In the genomic region with DNA sequence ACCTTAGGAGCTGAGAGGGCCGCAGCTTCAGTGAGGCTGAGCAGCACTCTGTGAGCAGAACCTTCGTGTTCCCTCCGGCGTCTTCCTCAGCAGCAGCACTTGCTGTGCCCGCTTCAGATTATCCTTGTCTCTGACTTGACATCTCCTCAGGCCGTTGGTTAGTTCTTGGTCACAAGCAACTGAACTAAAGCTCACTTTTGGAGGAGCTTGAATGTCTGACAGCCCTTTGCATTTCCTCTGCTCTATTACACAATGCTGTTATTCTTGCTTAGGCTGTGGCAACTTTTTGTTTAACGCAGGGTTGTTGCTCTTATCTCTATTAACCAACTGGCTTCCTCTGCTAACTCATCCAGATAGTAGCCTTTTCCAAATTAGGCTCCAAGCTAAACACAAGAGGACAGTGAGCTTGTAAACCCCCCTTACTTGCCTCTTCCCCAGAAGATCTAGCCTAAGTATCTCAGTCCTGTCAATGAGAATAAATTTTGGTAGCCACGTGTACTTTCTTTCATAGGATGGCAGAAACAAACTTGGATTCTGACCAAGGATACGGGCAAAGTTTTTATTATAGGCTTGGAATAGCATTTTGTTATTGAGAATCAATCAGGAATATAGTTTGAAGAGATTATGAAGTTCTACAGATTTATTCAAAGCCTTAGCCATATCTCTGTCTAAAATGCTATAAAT, we compare ENCODE assay signal across 15 mouse cellular contexts. TPM values are rescaled to one million over a fixed set of nuclear protein-coding genes. Genes with fewer than 3 reads are reported as not detected.
DNase-seq lines count a peak whose midpoint lies in the region; ATAC-seq lines count a peak whose summit lies in the region.
"Had no signal": no experiment of that assay in that cellular context is flagged by ENCODE, and none has a peak within 500 bp of the region (broad histone marks: within the 10 kb centered on the region; RNA-seq: fewer than 3 reads in every experiment).

No protein-coding gene starts in this region.

- H3K9ac ChIP-seq in heart, embryonic 11.5 days (ENCODE audit: low read depth, low read length), result no peak overlapping the region
- peak overlapping the region; percentile 25; the same call in 1 of the 2 replicates for H3K9ac ChIP-seq in liver, embryonic 12.5 days
- no peak overlapping the region for H3K9ac ChIP-seq in hindbrain, embryonic 14.5 days
- no peak overlapping the region for H3K9ac ChIP-seq in kidney, embryonic 16.5 days (replicated peaks; ENCODE audit: low read length)
- H3K9ac ChIP-seq: limb, embryonic 13.5 days; neural tube, embryonic 12.5 days had no signal

- no peaks in the 10 kb centered on the region for H3K27me3 ChIP-seq in heart, embryonic 11.5 days (ENCODE audit: control insufficient read depth, insufficient read depth, low read length)
- no peaks in the 10 kb centered on the region for H3K27me3 ChIP-seq in liver, embryonic 12.5 days (replicated peaks)
- H3K27me3 ChIP-seq in hindbrain, embryonic 14.5 days (ENCODE audit: control insufficient read depth, insufficient read depth, low read length), result no peaks in the 10 kb centered on the region
- no peaks in the 10 kb centered on the region for H3K27me3 ChIP-seq in kidney, embryonic 16.5 days (ENCODE audit: insufficient read depth, low read length)
- H3K27me3 ChIP-seq: limb, embryonic 13.5 days; neural tube, embryonic 12.5 days had no signal

- WGBS in heart, embryonic 11.5 days (ENCODE audit: insufficient replicate concordance), result 53% methylated on average over 9 of the region's 9 CpGs
- WGBS in liver, embryonic 12.5 days (ENCODE audit: insufficient replicate concordance), result 24% methylated on average over 9 of the region's 9 CpGs
- WGBS in hindbrain, embryonic 14.5 days, result 89% methylated on average over 9 of the region's 9 CpGs
- 85% methylated on average over 9 of the region's 9 CpGs for WGBS in kidney, embryonic 16.5 days

- no peaks in the 10 kb centered on the region for H3K9me3 ChIP-seq in heart, embryonic 11.5 days (replicated peaks; ENCODE audit: control insufficient read depth, low read length)
- no peaks in the 10 kb centered on the region for H3K9me3 ChIP-seq in liver, embryonic 12.5 days (replicated peaks)
- 0 out of 2 replicates have a peak, but pooled peaks cover 4% of the 10 kb centered on the region for H3K9me3 ChIP-seq in hindbrain, embryonic 14.5 days (ENCODE audit: control insufficient read depth, low read length)
- peaks cover 7% of the 10 kb centered on the region; the same call in 1 of the 2 replicates for H3K9me3 ChIP-seq in kidney, embryonic 16.5 days (ENCODE audit: low read length)

- peak overlapping the region; percentile 27 for H3K4me2 ChIP-seq in heart, embryonic 11.5 days
- peak overlapping the region; percentile 56 for H3K4me2 ChIP-seq in liver, embryonic 12.5 days
- no peak overlapping the region for H3K4me2 ChIP-seq in hindbrain, embryonic 14.5 days (replicated peaks)
- no peak overlapping the region for H3K4me2 ChIP-seq in kidney, embryonic 16.5 days (replicated peaks; ENCODE audit: low read depth, low read length)
- H3K4me2 ChIP-seq: limb, embryonic 13.5 days; neural tube, embryonic 12.5 days had no signal

- ATAC-seq in heart, embryonic 11.5 days (replicated peaks; ENCODE audit: insufficient number of reproducible peaks, low FRiP score, low TSS enrichment), result no peak
- ATAC-seq in liver, embryonic 12.5 days, result peak; percentile 87
- ATAC-seq in hindbrain, embryonic 14.5 days (ENCODE audit: low FRiP score), result no peak
- no peak for ATAC-seq in kidney, embryonic 16.5 days (ENCODE audit: low FRiP score, low TSS enrichment)
- ATAC-seq: hindbrain, embryonic 16.5 days had no signal

- intact Hi-C loops in heart, postnatal 14 days (cut with DNase I), result no loop called here
- intact Hi-C loops in gastrocnemius, postnatal 14 days (cut with DNase I; ENCODE audit: low total_unique reads), result no loop called here

- DNase-seq in heart, postnatal 14 days, result no peak
- peak; percentile 28 for DNase-seq in testis, postnatal 10 days (ENCODE audit: low spot score)
- DNase-seq in testis, postnatal 14 days (ENCODE audit: low spot score), result no peak
- no peak for DNase-seq in hindbrain, embryonic 14.5 days (ENCODE audit: low spot score)
- DNase-seq in gastrocnemius, postnatal 14 days, result no peak
- DNase-seq: cerebellum, adult 9-11 months; gastrocnemius, postnatal 36 days; kidney, adult 9 months had no signal

- no peak overlapping the region for H3K4me3 ChIP-seq in heart, embryonic 11.5 days (ENCODE audit: low read depth, low read length)
- H3K4me3 ChIP-seq in liver, embryonic 12.5 days, result peak overlapping the region; percentile 16
- H3K4me3 ChIP-seq in hindbrain, embryonic 14.5 days (replicated peaks; ENCODE audit: low read length), result no peak overlapping the region
- no peak overlapping the region for H3K4me3 ChIP-seq in kidney, embryonic 16.5 days (ENCODE audit: low read length)
- H3K4me3 ChIP-seq: left cerebral cortex, adult 2 months; limb, embryonic 13.5 days; neural tube, embryonic 12.5 days had no signal

- H3K36me3 ChIP-seq in heart, embryonic 11.5 days (ENCODE audit: control insufficient read depth, insufficient read depth, low read length), result peaks cover 17% of the 10 kb centered on the region; the same call in 1 of the 2 replicates
- peaks cover 66% of the 10 kb centered on the region for H3K36me3 ChIP-seq in liver, embryonic 12.5 days
- peaks cover 50% of the 10 kb centered on the region for H3K36me3 ChIP-seq in hindbrain, embryonic 14.5 days (replicated peaks; ENCODE audit: control insufficient read depth, insufficient read depth)
- peaks cover 54% of the 10 kb centered on the region for H3K36me3 ChIP-seq in kidney, embryonic 16.5 days (ENCODE audit: insufficient read depth, low read length)

- peak overlapping the region; percentile 42; the same call in 1 of the 2 replicates for H3K27ac ChIP-seq in heart, embryonic 11.5 days (ENCODE audit: low read depth, low read length)
- peak overlapping the region; percentile 77 for H3K27ac ChIP-seq in liver, embryonic 12.5 days
- H3K27ac ChIP-seq in hindbrain, embryonic 14.5 days, result no peak overlapping the region
- H3K27ac ChIP-seq in kidney, embryonic 16.5 days (ENCODE audit: low read length), result no peak overlapping the region
- H3K27ac ChIP-seq: left cerebral cortex, adult 2 months; limb, embryonic 13.5 days; neural tube, embryonic 12.5 days had no signal

- H3K4me1 ChIP-seq in heart, embryonic 11.5 days (ENCODE audit: control insufficient read depth, insufficient read depth, low read length), result peaks cover 48% of the 10 kb centered on the region
- H3K4me1 ChIP-seq in liver, embryonic 12.5 days, result peaks cover 60% of the 10 kb centered on the region
- H3K4me1 ChIP-seq in hindbrain, embryonic 14.5 days (replicated peaks; ENCODE audit: control insufficient read depth, insufficient read depth, low read length), result peaks cover 2% of the 10 kb centered on the region; the same call in 1 of the 2 replicates
- H3K4me1 ChIP-seq in kidney, embryonic 16.5 days (ENCODE audit: insufficient read depth, low read length), result peaks cover 16% of the 10 kb centered on the region

RNA-seq across cellular contexts. Expression of a gene that starts 11.4 kb away (rescaled TPM):
- polyA plus RNA-seq in heart, embryonic 11.5 days (2014; fragmentation: Nextera tagmentation; extraction: Ambion mirVana), result 22.0 and 22.6 TPM in 2 replicates
- 10 to 100 TPM; 31.9 to 34.5 TPM for total RNA-seq in heart, postnatal 14 days (2021)
- polyA plus RNA-seq in liver, embryonic 12.5 days (2016; fragmentation: Nextera tagmentation; extraction: Ambion mirVana), result 14.1 and 14.5 TPM in 2 replicates
- polyA plus RNA-seq in hindbrain, embryonic 14.5 days (2014; fragmentation: Nextera tagmentation; extraction: Ambion mirVana), result 23.2 and 23.7 TPM in 2 replicates
- 10 to 100 TPM; 19.0 to 20.3 TPM for total RNA-seq in gastrocnemius, postnatal 14 days (2021)
- polyA plus RNA-seq in kidney, embryonic 16.5 days (2015; fragmentation: Nextera tagmentation; extraction: Ambion mirVana), result 24.0 and 25.9 TPM in 2 replicates

Comparison
In these comparisons a context has a peak if more than half of its experiments do, and no peak if none do; other contexts are left out.
1. H3K27ac ChIP-seq: peak in heart, embryonic 11.5 days (single experiment) and liver, embryonic 12.5 days (single experiment); none in hindbrain, embryonic 14.5 days (single experiment) and kidney, embryonic 16.5 days (single experiment).
2. H3K4me2 ChIP-seq: peak in heart, embryonic 11.5 days (single experiment) and liver, embryonic 12.5 days (single experiment); none in hindbrain, embryonic 14.5 days (single experiment) and kidney, embryonic 16.5 days (single experiment).